Mouse (Mus musculus): ENCODE results near the gene Cbll1. TPM values are rescaled to one million over a fixed set of nuclear protein-coding genes. Genes with fewer than 3 reads are reported as not detected.

Gene Cbll1
- total RNA-seq (2014; rRNA removed) (16.3 and 18.2 TPM in 2 replicates), polyA plus RNA-seq (2015; fragmentation: Nextera tagmentation; extraction: Ambion mirVana) (11.9 and 14.5 TPM in 2 replicates)

GRCm38 (mm10) chr12:31499314-31500131 lies at the start of gene Cbll1:
Cbll1 (minus strand) TSS chr12:31499616.
- under 1% methylated on average over 68 of the region's 68 CpGs for WGBS
- peak; percentile 98 for ATAC-seq
- H3K27ac ChIP-seq: peak within 1 kb of the TSS; percentile 96

DNA sequence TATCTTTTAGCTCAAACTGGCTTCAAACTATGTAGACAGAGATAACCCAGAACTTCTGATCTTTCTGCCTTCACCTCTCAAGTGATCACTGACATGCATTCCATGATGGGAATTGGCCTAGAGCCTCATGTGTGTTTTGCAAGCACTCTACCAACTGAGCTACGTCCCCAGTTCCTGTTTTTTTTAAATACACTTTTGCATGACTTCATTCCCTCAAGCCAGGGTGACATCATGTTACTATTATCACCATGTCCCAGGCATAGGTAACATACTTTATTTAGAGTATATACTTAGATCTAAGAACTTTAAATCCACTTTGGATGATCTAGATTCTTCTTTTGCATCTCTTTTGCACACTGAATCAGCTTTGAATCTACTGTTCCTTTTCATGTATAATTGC lies 46.6 kb upstream of the Cbll1 start:
- Histone ChIP-seq H3K36me3 (ENCODE audit: insufficient read depth, low read length) (no peaks in the 10 kb centered on the region), H3K9me3 (ENCODE audit: low read length) (no peaks in the 10 kb centered on the region), H3K4me1 (ENCODE audit: insufficient read depth, low read length) (no peaks in the 10 kb centered on the region), H3K4me3 (ENCODE audit: low read length) (no peak overlapping the region), H3K4me2 (ENCODE audit: low read depth, low read length) (no peak overlapping the region), H3K27me3 (ENCODE audit: insufficient read depth, low read length) (no peaks in the 10 kb centered on the region), H3K9ac (replicated peaks; ENCODE audit: low read length) (no peak overlapping the region), H3K27ac (no peak overlapping the region)
- ATAC-seq: no peak
- DNase-seq (ENCODE audit: low spot score): no peak
- WGBS: 72% methylated on average over 1 of the region's 1 CpGs
- no peak for TF ChIP-seq CTCF (IDR thresholded peaks at IDR 0.05; ENCODE audit: low read depth)

More at GRCm38 (mm10) chr12:31499314-31500131, at the start of gene Cbll1:
- H3K36me3 ChIP-seq (ENCODE audit: insufficient read depth, low read length): no peaks in the 10 kb centered on the region
- 0 out of 2 replicates have a peak, but pooled peaks cover 10% of the 10 kb centered on the region for H3K4me1 ChIP-seq (ENCODE audit: insufficient read depth, low read length)
- DNase-seq (ENCODE audit: low spot score): peak; percentile 97
- peak within 1 kb of the TSS; percentile 84 for H3K9ac ChIP-seq (replicated peaks; ENCODE audit: low read length)
- no peaks in the 10 kb centered on the region for H3K27me3 ChIP-seq (ENCODE audit: insufficient read depth, low read length)
- peak within 1 kb of the TSS; percentile 84 for H3K4me2 ChIP-seq (ENCODE audit: low read depth, low read length)
- peak; percentile 9; the same call in 1 of the 2 replicates for TF ChIP-seq CTCF (IDR thresholded peaks at IDR 0.05; ENCODE audit: low read depth)
- H3K9me3 ChIP-seq (ENCODE audit: low read length): no peaks in the 10 kb centered on the region
- H3K4me3 ChIP-seq (ENCODE audit: low read length): peak within 1 kb of the TSS; percentile 95

DNA sequence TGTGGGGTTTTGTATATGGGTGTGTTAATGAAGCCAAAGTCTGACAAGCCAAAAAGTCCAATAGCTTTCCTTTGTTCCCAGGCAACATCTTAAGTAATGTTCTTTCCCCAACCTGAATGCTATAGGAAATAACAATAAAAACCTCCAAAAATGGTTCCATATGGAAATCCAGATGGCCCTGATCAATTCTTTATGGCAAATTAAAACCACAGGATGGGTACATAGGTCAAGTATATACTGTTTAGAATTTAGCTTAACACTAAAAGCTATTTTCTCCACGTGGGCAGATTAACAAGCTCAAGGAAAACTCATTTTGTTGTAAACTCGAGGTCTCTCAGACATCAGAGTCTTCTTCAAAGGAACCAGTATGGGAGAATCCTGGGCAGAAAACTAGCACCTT lies 45.8 kb upstream of the Cbll1 start:
- DNase-seq (ENCODE audit: low spot score): no peak
- H3K36me3 ChIP-seq (ENCODE audit: insufficient read depth, low read length): no peaks in the 10 kb centered on the region
- WGBS: 62% methylated on average over 2 of the region's 2 CpGs
- no peak overlapping the region for H3K27ac ChIP-seq
- H3K27me3 ChIP-seq (ENCODE audit: insufficient read depth, low read length): no peaks in the 10 kb centered on the region
- no peak overlapping the region for H3K9ac ChIP-seq (replicated peaks; ENCODE audit: low read length)
- no peaks in the 10 kb centered on the region for H3K9me3 ChIP-seq (ENCODE audit: low read length)
- H3K4me2 ChIP-seq (ENCODE audit: low read depth, low read length): no peak overlapping the region
- no peaks in the 10 kb centered on the region for H3K4me1 ChIP-seq (ENCODE audit: insufficient read depth, low read length)
- no peak overlapping the region for H3K4me3 ChIP-seq (ENCODE audit: low read length)
- ATAC-seq: no peak
- TF ChIP-seq CTCF (IDR thresholded peaks at IDR 0.05; ENCODE audit: low read depth): no peak

- H3K27me3 ChIP-seq (ENCODE audit: insufficient read depth, low read length): no peaks in the 10 kb centered on the region
- no peaks in the 10 kb centered on the region for H3K4me1 ChIP-seq (ENCODE audit: insufficient read depth, low read length)
- no peak for TF ChIP-seq CTCF (IDR thresholded peaks at IDR 0.05; ENCODE audit: low read depth)
- WGBS: 85% methylated on average over 5 of the region's 5 CpGs
- ATAC-seq (no peak), DNase-seq (ENCODE audit: low spot score) (no peak)
- H3K9ac ChIP-seq (replicated peaks; ENCODE audit: low read length): no peak overlapping the region
- H3K4me2 ChIP-seq (ENCODE audit: low read depth, low read length): no peak overlapping the region
- H3K27ac ChIP-seq: no peak overlapping the region
- no peaks in the 10 kb centered on the region for H3K9me3 ChIP-seq (ENCODE audit: low read length)
- no peaks in the 10 kb centered on the region for H3K36me3 ChIP-seq (ENCODE audit: insufficient read depth, low read length)
- H3K4me3 ChIP-seq (ENCODE audit: low read length): no peak overlapping the region
Measured at GRCm38 (mm10) chr12:31541541-31541940, 42.1 kb upstream of the Cbll1 start.

- no peak for DNase-seq (ENCODE audit: low spot score)
- no peak for ATAC-seq
- H3K27me3 ChIP-seq (ENCODE audit: insufficient read depth, low read length): no peaks in the 10 kb centered on the region
- no peaks in the 10 kb centered on the region for H3K4me1 ChIP-seq (ENCODE audit: insufficient read depth, low read length)
- no peak for TF ChIP-seq CTCF (IDR thresholded peaks at IDR 0.05; ENCODE audit: low read depth)
- H3K9ac ChIP-seq (replicated peaks; ENCODE audit: low read length): no peak overlapping the region
- H3K4me3 ChIP-seq (ENCODE audit: low read length): no peak overlapping the region
- H3K27ac ChIP-seq: no peak overlapping the region
- no peaks in the 10 kb centered on the region for H3K9me3 ChIP-seq (ENCODE audit: low read length)
- WGBS: 71% methylated on average over 2 of the region's 2 CpGs
- no peak overlapping the region for H3K4me2 ChIP-seq (ENCODE audit: low read depth, low read length)
- H3K36me3 ChIP-seq (ENCODE audit: insufficient read depth, low read length): no peaks in the 10 kb centered on the region
Measured at GRCm38 (mm10) chr12:31539783-31540182, 40.4 kb upstream of the Cbll1 start.

GRCm38 (mm10) chr12:31537515-31538230 lies 38.3 kb upstream of the Cbll1 start:
- H3K27me3 ChIP-seq (ENCODE audit: insufficient read depth, low read length): no peaks in the 10 kb centered on the region
- no peak overlapping the region for H3K9ac ChIP-seq (replicated peaks; ENCODE audit: low read length)
- no peak for DNase-seq (ENCODE audit: low spot score)
- no peak for ATAC-seq
- H3K4me2 ChIP-seq (ENCODE audit: low read depth, low read length): no peak overlapping the region
- H3K4me3 ChIP-seq (ENCODE audit: low read length): no peak overlapping the region
- H3K36me3 ChIP-seq (ENCODE audit: insufficient read depth, low read length): no peaks in the 10 kb centered on the region
- WGBS: 67% methylated on average over 7 of the region's 7 CpGs
- no peaks in the 10 kb centered on the region for H3K4me1 ChIP-seq (ENCODE audit: insufficient read depth, low read length)
- H3K9me3 ChIP-seq (ENCODE audit: low read length): no peaks in the 10 kb centered on the region
- no peak for TF ChIP-seq CTCF (IDR thresholded peaks at IDR 0.05; ENCODE audit: low read depth)
- no peak overlapping the region for H3K27ac ChIP-seq
